Mouse (Mus musculus) forebrain, embryonic 12.5 days (tissue): ENCODE data around the gene Resp18. TPM values are rescaled to one million over a fixed set of nuclear protein-coding genes. Genes with fewer than 3 reads are reported as not detected.

Experiments used
- ATAC-seq: fragments of 200-750 bp; cut with Nextera tagmentation; 2 replicates; pipeline ENCODE4 v1.8.0; 2017; ENCODE audit warnings: moderate TSS enrichment; ENCODE audit not compliant: low FRiP score
- H3K27ac ChIP-seq: fragments of 300-500 bp; sonication (generic); 2 replicates; pipeline ENCODE4 v1.5.1; 2016; ENCODE audit warnings: mild to moderate bottlenecking
- H3K27me3 ChIP-seq: fragments of 300-500 bp; sonication (generic); 2 replicates; pipeline ENCODE4 v1.6.1; 2016; ENCODE audit warnings: mild to moderate bottlenecking
- H3K36me3 ChIP-seq: fragments of 300-500 bp; sonication (generic); replicated peaks from 2 replicates; pipeline ENCODE4 v1.6.1; 2016; ENCODE audit warnings: mild to moderate bottlenecking
- H3K4me1 ChIP-seq: fragments of 300-500 bp; sonication (generic); 2 replicates; pipeline ENCODE4 v1.6.1; 2016
- H3K4me2 ChIP-seq: fragments of 300-500 bp; sonication (generic); 2 replicates; pipeline ENCODE4 v1.6.1; 2016; ENCODE audit warnings: mild to moderate bottlenecking, moderate library complexity
- H3K4me3 ChIP-seq: fragments of 300-500 bp; sonication (generic); replicated peaks from 2 replicates; pipeline ENCODE4 v1.5.1; 2016; ENCODE audit warnings: mild to moderate bottlenecking
- H3K9ac ChIP-seq: fragments of 300-500 bp; sonication (generic); 2 replicates; pipeline ENCODE4 v1.6.1; 2016; ENCODE audit warnings: mild to moderate bottlenecking
- H3K9me3 ChIP-seq: fragments of 300-500 bp; sonication (generic); 2 replicates; pipeline ENCODE4 v1.6.1; 2016
- WGBS: fragments of 180-500 bp; shearing (Covaris S2); methylation state at CpG from one replicate; pipeline ENCODE4 v1.1.7; 2016; 5-methylcytosine and 5-hydroxymethylcytosine counted together
- polyA plus RNA-seq: library from polyadenylated mRNA; unstranded; fragments of >200 nt; fragmentation: Nextera tagmentation; extraction: Ambion mirVana; gene quantifications from 2 replicates; pipeline ENCODE4 v1.2.1, GENCODE M21; 2016

Resp18 gene
- polyA plus RNA-seq, 1 experiment from 2014 or later: 29.2 TPM

DNA sequence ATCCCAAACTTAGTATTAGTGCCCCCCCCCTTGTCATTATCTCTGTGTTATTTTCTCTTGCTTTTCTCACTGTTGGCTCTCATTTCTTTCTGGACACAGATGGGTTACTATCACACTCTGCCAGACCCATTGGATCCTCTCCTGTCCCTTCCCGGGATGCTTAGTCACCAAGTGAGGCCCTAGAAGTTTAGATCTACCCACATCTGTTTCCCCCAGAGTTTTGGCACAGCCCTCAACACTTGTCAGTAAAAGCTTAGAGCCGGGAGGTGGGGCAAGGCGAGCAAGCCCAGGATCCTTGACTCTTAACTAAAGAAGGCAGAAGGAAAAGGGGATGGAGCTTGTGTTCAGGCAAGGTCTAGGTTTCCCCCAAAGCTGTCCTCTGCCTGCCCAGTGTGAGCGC lies 49.1 kb downstream of the Resp18 start:
- no peaks in the 10 kb centered on the region for H3K9me3 ChIP-seq
- H3K27me3 ChIP-seq: peaks cover 10% of the 10 kb centered on the region
- no peak overlapping the region for H3K9ac ChIP-seq
- H3K27ac ChIP-seq: no peak overlapping the region
- no peaks in the 10 kb centered on the region for H3K36me3 ChIP-seq
- no peaks in the 10 kb centered on the region for H3K4me1 ChIP-seq
- no peak overlapping the region for H3K4me2 ChIP-seq
- ATAC-seq: no peak
- WGBS: 80% methylated on average over 4 of the region's 4 CpGs
- H3K4me3 ChIP-seq: no peak overlapping the region

DNA sequence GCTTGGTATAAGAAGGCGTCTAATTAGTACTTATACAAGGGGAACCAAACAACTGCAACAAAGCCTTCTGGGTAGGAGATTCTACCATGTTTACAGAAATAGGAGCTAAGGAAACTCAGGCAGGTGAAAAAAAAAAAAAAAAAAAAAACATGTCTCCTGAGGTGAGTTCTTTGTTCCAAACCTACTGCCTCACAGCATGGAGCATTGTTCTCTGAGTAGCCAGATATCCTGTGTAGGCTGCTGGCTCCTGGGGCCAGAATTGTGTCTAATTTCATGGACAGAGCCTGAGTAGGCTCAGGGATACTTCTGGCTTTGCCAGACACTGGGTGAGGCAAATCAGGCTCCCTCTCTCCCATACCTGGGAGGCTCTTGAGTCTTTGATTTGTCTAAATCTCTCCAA lies 50.6 kb downstream of the Resp18 start:
- H3K27me3 ChIP-seq: peaks cover 20% of the 10 kb centered on the region
- H3K36me3 ChIP-seq: no peaks in the 10 kb centered on the region
- H3K4me1 ChIP-seq: no peaks in the 10 kb centered on the region
- H3K4me3 ChIP-seq: no peak overlapping the region
- H3K9ac ChIP-seq: no peak overlapping the region
- no peak overlapping the region for H3K27ac ChIP-seq
- WGBS: 71% methylated on average over 1 of the region's 1 CpGs
- ATAC-seq: no peak
- H3K4me2 ChIP-seq: no peak overlapping the region
- no peaks in the 10 kb centered on the region for H3K9me3 ChIP-seq

DNA sequence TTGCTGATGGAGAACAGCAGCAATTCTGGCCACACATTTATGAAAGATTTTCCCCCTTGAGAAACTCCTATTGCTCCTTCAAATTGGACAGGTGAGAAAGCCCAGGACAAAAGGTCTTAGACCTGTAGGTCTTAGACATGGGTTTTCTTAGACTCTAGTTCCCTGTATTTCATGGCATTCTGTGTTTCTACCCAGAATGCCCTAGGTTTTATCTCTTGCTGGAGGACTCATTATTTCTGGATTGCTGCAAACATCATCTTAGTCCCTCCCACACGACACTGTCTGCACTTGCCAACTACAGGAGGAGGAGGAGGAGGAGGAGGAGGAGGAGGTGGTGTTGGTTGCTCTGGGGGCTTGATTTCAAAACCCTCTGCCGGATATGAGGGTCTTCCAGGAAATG lies 52.1 kb downstream of the Resp18 start:
- Histone ChIP-seq H3K27me3 (peaks cover 35% of the 10 kb centered on the region), H3K9me3 (no peaks in the 10 kb centered on the region), H3K9ac (no peak overlapping the region), H3K4me1 (no peaks in the 10 kb centered on the region), H3K27ac (no peak overlapping the region), H3K4me3 (no peak overlapping the region), H3K36me3 (no peaks in the 10 kb centered on the region), H3K4me2 (no peak overlapping the region)
- ATAC-seq: no peak
- 64% methylated on average over 2 of the region's 2 CpGs for WGBS

DNA sequence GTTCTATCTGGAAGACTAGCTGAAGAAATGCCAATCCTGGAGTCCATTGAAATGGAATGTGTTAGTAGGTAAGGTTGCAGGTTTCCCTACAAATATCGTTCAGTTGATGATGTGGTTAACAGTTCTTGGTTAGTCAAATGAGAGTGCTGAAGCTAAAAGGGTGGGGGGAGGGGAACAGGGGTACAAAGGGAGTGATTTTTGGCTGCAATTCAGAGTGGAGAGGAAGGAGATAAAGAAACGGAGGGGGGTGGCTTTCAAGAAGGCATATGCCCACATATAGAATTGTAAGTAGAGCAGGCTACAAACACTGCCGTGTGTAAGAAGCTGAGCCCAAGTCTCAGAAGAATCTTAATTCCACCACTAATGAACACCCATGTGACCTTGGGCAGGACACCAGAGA lies 52.7 kb downstream of the Resp18 start:
- peaks cover 41% of the 10 kb centered on the region for H3K27me3 ChIP-seq
- H3K9ac ChIP-seq: no peak overlapping the region
- no peaks in the 10 kb centered on the region for H3K9me3 ChIP-seq
- H3K4me3 ChIP-seq: no peak overlapping the region
- no peak overlapping the region for H3K27ac ChIP-seq
- H3K4me1 ChIP-seq: no peaks in the 10 kb centered on the region
- no peak for ATAC-seq
- WGBS: 59% methylated on average over 3 of the region's 3 CpGs
- no peak overlapping the region for H3K4me2 ChIP-seq
- H3K36me3 ChIP-seq: no peaks in the 10 kb centered on the region

DNA sequence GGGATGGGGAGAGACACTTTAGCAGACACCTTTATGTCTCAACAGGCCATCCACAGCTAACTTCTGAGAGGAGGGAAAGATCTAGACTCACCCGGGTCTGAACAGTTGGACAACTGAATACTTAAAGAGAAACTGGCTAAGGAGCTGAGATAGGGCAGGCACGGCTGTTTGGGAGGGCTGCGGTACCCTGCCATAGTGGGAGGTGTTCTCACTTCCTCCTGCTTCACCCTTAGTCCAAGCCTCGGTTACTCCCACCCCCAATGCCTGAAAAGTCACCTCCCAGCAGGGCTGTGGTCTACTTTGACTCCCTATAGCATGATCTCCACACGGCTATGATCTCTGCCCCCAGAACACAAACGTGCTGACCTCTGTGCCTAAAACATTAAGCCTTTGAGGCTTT lies 54.7 kb downstream of the Resp18 start:
- H3K27me3 ChIP-seq: peaks cover 61% of the 10 kb centered on the region
- no peak for ATAC-seq
- H3K9me3 ChIP-seq: no peaks in the 10 kb centered on the region
- H3K4me1 ChIP-seq: peaks cover 12% of the 10 kb centered on the region
- no peak overlapping the region for H3K27ac ChIP-seq
- 74% methylated on average over 6 of the region's 6 CpGs for WGBS
- H3K4me2 ChIP-seq: no peak overlapping the region
- no peak overlapping the region for H3K4me3 ChIP-seq
- no peak overlapping the region for H3K9ac ChIP-seq
- no peaks in the 10 kb centered on the region for H3K36me3 ChIP-seq

DNA sequence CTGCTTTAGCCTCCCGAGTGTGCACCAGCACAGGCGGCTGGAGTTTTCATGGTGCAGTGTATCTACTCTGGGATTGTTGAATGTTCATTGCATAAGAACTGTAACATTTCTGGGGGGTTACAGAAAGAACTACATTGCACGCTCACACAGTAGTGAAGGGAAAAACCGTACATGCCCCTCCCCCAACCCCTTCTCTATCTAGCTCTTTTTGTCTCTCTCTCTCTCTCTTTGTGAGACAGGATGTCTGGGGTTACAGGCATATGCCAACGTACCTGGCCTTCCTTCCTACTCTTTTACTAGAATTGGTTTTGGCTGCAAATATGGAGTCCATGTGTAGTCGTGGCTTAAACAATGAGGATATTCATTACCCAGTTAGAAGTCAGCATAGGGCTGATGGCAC lies 55.3 kb downstream of the Resp18 start:
- WGBS: 87% methylated on average over 6 of the region's 6 CpGs
- H3K4me1 ChIP-seq: peaks cover 17% of the 10 kb centered on the region
- H3K4me2 ChIP-seq: no peak overlapping the region
- H3K9me3 ChIP-seq: no peaks in the 10 kb centered on the region
- ATAC-seq: no peak
- H3K36me3 ChIP-seq: no peaks in the 10 kb centered on the region
- no peak overlapping the region for H3K4me3 ChIP-seq
- H3K27ac ChIP-seq: no peak overlapping the region
- peaks cover 67% of the 10 kb centered on the region for H3K27me3 ChIP-seq
- no peak overlapping the region for H3K9ac ChIP-seq

Other genes with a start within 250 kb of the Resp18 start
- 10.1 and 10.9 TPM in 2 replicates for gene Nhej1, start 153.2 kb downstream of the Resp18 start, polyA plus RNA-seq
- not detected in 2 replicates for gene Slc23a3, start 144.5 kb downstream of the Resp18 start, polyA plus RNA-seq
- 48.1 and 50.5 TPM in 2 replicates for gene Cnppd1, start 135.7 kb downstream of the Resp18 start, polyA plus RNA-seq
- gene Retreg2, start 135.6 kb downstream of the Resp18 start, polyA plus RNA-seq: 63.5 and 70.6 TPM in 2 replicates
- gene Zfand2b, start 109.8 kb downstream of the Resp18 start, polyA plus RNA-seq: 30.4 and 32.8 TPM in 2 replicates
- 30.8 and 36.3 TPM in 2 replicates for gene Abcb6, start 98.0 kb downstream of the Resp18 start, polyA plus RNA-seq
- gene Ankzf1, start 86.3 kb downstream of the Resp18 start, polyA plus RNA-seq: 21.5 and 23.4 TPM in 2 replicates
- 29.1 and 29.9 TPM in 2 replicates for gene Atg9a, start 86.2 kb downstream of the Resp18 start, polyA plus RNA-seq
- 22.6 and 22.7 TPM in 2 replicates for gene Glb1l, start 67.6 kb downstream of the Resp18 start, polyA plus RNA-seq
- gene Stk16, start 67.6 kb downstream of the Resp18 start, polyA plus RNA-seq: 122 and 132 TPM in 2 replicates
- gene Tuba4a, start 58.5 kb downstream of the Resp18 start, polyA plus RNA-seq: 8.1 and 9.1 TPM in 2 replicates
- not detected in 2 replicates for gene A630095N17Rik, start 46.3 kb downstream of the Resp18 start, polyA plus RNA-seq
- 38.1 and 41.5 TPM in 2 replicates for gene Dnajb2, start 42.0 kb downstream of the Resp18 start, polyA plus RNA-seq
- 6.8 and 7.5 TPM in 2 replicates for gene Ptprn, start 13.9 kb downstream of the Resp18 start, polyA plus RNA-seq
- 137 and 140 TPM in 2 replicates for gene Dnpep, start 39.6 kb upstream of the Resp18 start, polyA plus RNA-seq
- gene Des, start 81.9 kb upstream of the Resp18 start, polyA plus RNA-seq: 0.74 and 0.78 TPM in 2 replicates
- 10.0 and 11.3 TPM in 2 replicates for gene Speg, start 96.9 kb upstream of the Resp18 start, polyA plus RNA-seq
- gene Gmppa, start 157.5 kb upstream of the Resp18 start, polyA plus RNA-seq: 54.8 and 55.8 TPM in 2 replicates
- gene Asic4, start 172.0 kb upstream of the Resp18 start, polyA plus RNA-seq: 6.4 and 8.2 TPM in 2 replicates
- gene Chpf, start 200.9 kb upstream of the Resp18 start, polyA plus RNA-seq: 21.6 and 25.8 TPM in 2 replicates
- 20.8 and 24.1 TPM in 2 replicates for gene Tmem198, start 201.1 kb upstream of the Resp18 start, polyA plus RNA-seq
- 31.8 and 36.8 TPM in 2 replicates for gene Obsl1, start 228.0 kb upstream of the Resp18 start, polyA plus RNA-seq
- 5.9 and 6.6 TPM in 2 replicates for gene Inha, start 228.7 kb upstream of the Resp18 start, polyA plus RNA-seq
- 24.4 and 27.8 TPM in 2 replicates for gene Stk11ip, start 243.1 kb upstream of the Resp18 start, polyA plus RNA-seq